Comparison of ENCODE assay signal across 25 mouse cellular contexts in the genomic region with DNA sequence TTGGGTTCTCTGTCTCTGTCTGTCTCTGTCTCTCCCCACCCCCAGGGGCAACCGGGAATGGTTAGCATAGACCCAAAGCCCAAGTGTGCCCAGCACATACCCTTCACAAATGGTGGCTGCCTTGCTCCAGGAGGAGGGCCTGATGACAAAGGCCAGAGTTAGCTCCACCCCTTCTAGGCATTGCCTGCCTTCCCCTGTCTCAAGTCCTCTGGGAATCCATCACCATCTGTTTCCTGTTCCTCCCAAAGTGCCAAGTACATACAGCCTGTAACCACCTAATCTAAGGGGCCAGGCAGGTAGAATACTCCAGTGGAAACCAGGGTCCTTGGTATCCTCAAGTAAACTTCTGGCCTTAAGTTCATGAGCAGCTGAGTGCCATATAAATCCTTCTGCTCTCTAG. TPM values are rescaled to one million over a fixed set of nuclear protein-coding genes. Genes with fewer than 3 reads are reported as not detected.
A peak's percentile ranks its signal among the peaks of the same experiment; 100 is the strongest.
DNase-seq lines count a peak whose midpoint lies in the region; ATAC-seq lines count a peak whose summit lies in the region.
"Had no signal": no experiment of that assay in that cellular context is flagged by ENCODE, and none has a peak within 500 bp of the region (broad histone marks: within the 10 kb centered on the region; RNA-seq: fewer than 3 reads in every experiment).

No protein-coding gene starts in this region.

- peaks cover 34% of the 10 kb centered on the region for H3K36me3 ChIP-seq in hindbrain, embryonic 10.5 days
- H3K36me3 ChIP-seq in hindbrain, embryonic 16.5 days (ENCODE audit: control insufficient read depth, insufficient read depth, low read length), result no peaks in the 10 kb centered on the region
- no peaks in the 10 kb centered on the region for H3K36me3 ChIP-seq in midbrain, embryonic 11.5 days (ENCODE audit: control insufficient read depth, insufficient read depth, low read length)
- 0 out of 2 replicates have a peak, but pooled peaks cover 4% of the 10 kb centered on the region for H3K36me3 ChIP-seq in midbrain, embryonic 15.5 days (replicated peaks)
- H3K36me3 ChIP-seq in midbrain, embryonic 14.5 days (ENCODE audit: control insufficient read depth, insufficient read depth, low read length), result peaks cover 16% of the 10 kb centered on the region; the same call in 1 of the 2 replicates
- H3K36me3 ChIP-seq: heart, embryonic 10.5 days; liver, embryonic 13.5 days had no signal

- no peak overlapping the region for H3K4me3 ChIP-seq in hindbrain, embryonic 10.5 days
- H3K4me3 ChIP-seq in hindbrain, embryonic 16.5 days (ENCODE audit: low read length), result no peak overlapping the region
- no peak overlapping the region for H3K4me3 ChIP-seq in midbrain, embryonic 11.5 days (ENCODE audit: low read depth, low read length)
- no peak overlapping the region for H3K4me3 ChIP-seq in midbrain, embryonic 15.5 days
- no peak overlapping the region for H3K4me3 ChIP-seq in midbrain, embryonic 14.5 days (replicated peaks; ENCODE audit: low read depth, low read length)
- H3K4me3 ChIP-seq: forebrain, embryonic 13.5 days; gastrocnemius, adult 2 months; heart, embryonic 10.5 days; liver, embryonic 13.5 days had no signal

- WGBS in hindbrain, embryonic 10.5 days, result 85% methylated on average over 1 of the region's 1 CpGs
- WGBS in hindbrain, embryonic 16.5 days, result 80% methylated on average over 1 of the region's 1 CpGs
- WGBS in midbrain, embryonic 11.5 days, result 90% methylated on average over 1 of the region's 1 CpGs
- WGBS in midbrain, embryonic 15.5 days, result 80% methylated on average over 1 of the region's 1 CpGs
- WGBS in midbrain, embryonic 14.5 days, result 82% methylated on average over 1 of the region's 1 CpGs

- H3K9me3 ChIP-seq in hindbrain, embryonic 10.5 days, result no peaks in the 10 kb centered on the region
- H3K9me3 ChIP-seq in hindbrain, embryonic 16.5 days (ENCODE audit: control insufficient read depth, low read length), result no peaks in the 10 kb centered on the region
- no peaks in the 10 kb centered on the region for H3K9me3 ChIP-seq in midbrain, embryonic 11.5 days (ENCODE audit: control insufficient read depth, low read length)
- H3K9me3 ChIP-seq in midbrain, embryonic 15.5 days, result no peaks in the 10 kb centered on the region
- H3K9me3 ChIP-seq in midbrain, embryonic 14.5 days (ENCODE audit: control insufficient read depth, low read length), result no peaks in the 10 kb centered on the region
- H3K9me3 ChIP-seq: forebrain, embryonic 13.5 days; heart, embryonic 10.5 days; liver, embryonic 13.5 days had no signal

- DNase-seq in hindbrain, embryonic 10.5 days (ENCODE audit: low spot score), result no peak
- DNase-seq in midbrain, embryonic 11.5 days (ENCODE audit: low spot score, missing footprints), result no peak
- peak; percentile 18 for DNase-seq in brain, adult 2 months (ENCODE audit: low read depth, low spot score)
- peak; percentile 22 for DNase-seq in midbrain, embryonic 14.5 days
- no peak for DNase-seq in right cerebral cortex, postnatal 10 days (ENCODE audit: low spot score in 2 of 2)
- no peak for DNase-seq in cerebellum, adult 9-10 months
- DNase-seq: adrenal gland, postnatal 25 days; cerebellum, adult 11 months; cerebellum, postnatal 14 days; gastrocnemius, adult 2 months; heart, postnatal 4 days; kidney, adult 2 months; layer of hippocampus, adult 9-11 months; liver, embryonic 13.5 days; lung, embryonic 14.5 days; lung, postnatal 36 days had no signal

- H3K4me1 ChIP-seq in hindbrain, embryonic 10.5 days (replicated peaks), result peaks cover 42% of the 10 kb centered on the region
- H3K4me1 ChIP-seq in hindbrain, embryonic 16.5 days (ENCODE audit: control insufficient read depth, insufficient read depth, low read depth, low read length), result no peaks in the 10 kb centered on the region
- H3K4me1 ChIP-seq in midbrain, embryonic 11.5 days (ENCODE audit: control insufficient read depth, insufficient read depth, low read length), result no peaks in the 10 kb centered on the region
- H3K4me1 ChIP-seq in midbrain, embryonic 15.5 days, result no peaks in the 10 kb centered on the region
- H3K4me1 ChIP-seq in midbrain, embryonic 14.5 days (ENCODE audit: control insufficient read depth, insufficient read depth, low read length), result no peaks in the 10 kb centered on the region
- H3K4me1 ChIP-seq: liver, embryonic 13.5 days had no signal

- H3K27ac ChIP-seq in hindbrain, embryonic 10.5 days, result peak overlapping the region; percentile 53
- no peak overlapping the region for H3K27ac ChIP-seq in hindbrain, embryonic 16.5 days (ENCODE audit: low read depth, low read length)
- no peak overlapping the region for H3K27ac ChIP-seq in midbrain, embryonic 11.5 days (ENCODE audit: low read depth, low read length)
- H3K27ac ChIP-seq in midbrain, embryonic 15.5 days, result no peak overlapping the region
- H3K27ac ChIP-seq in midbrain, embryonic 14.5 days (replicated peaks; ENCODE audit: low read depth, low read length), result no peak overlapping the region
- H3K27ac ChIP-seq: forebrain, embryonic 13.5 days; gastrocnemius, adult 2 months; heart, embryonic 10.5 days; kidney, postnatal 0 days; liver, embryonic 13.5 days had no signal

- ATAC-seq in hindbrain, embryonic 16.5 days, result no peak
- ATAC-seq in midbrain, embryonic 11.5 days (ENCODE audit: low FRiP score), result peak; percentile 42; the same call in 1 of the 2 replicates
- no peak for ATAC-seq in midbrain, embryonic 15.5 days (replicated peaks)
- no peak for ATAC-seq in midbrain, embryonic 14.5 days (ENCODE audit: low FRiP score, low TSS enrichment)
- ATAC-seq: forebrain, embryonic 13.5 days had no signal

- H3K4me2 ChIP-seq in hindbrain, embryonic 16.5 days (ENCODE audit: low read length), result no peak overlapping the region
- H3K4me2 ChIP-seq in midbrain, embryonic 11.5 days, result no peak overlapping the region
- H3K4me2 ChIP-seq in midbrain, embryonic 15.5 days, result no peak overlapping the region
- no peak overlapping the region for H3K4me2 ChIP-seq in midbrain, embryonic 14.5 days (ENCODE audit: low read length)
- H3K4me2 ChIP-seq: forebrain, embryonic 13.5 days; liver, embryonic 13.5 days; lung, embryonic 14.5 days had no signal

- no peaks in the 10 kb centered on the region for H3K27me3 ChIP-seq in hindbrain, embryonic 10.5 days (ENCODE audit: insufficient read depth, poor library complexity, severe bottlenecking)
- H3K27me3 ChIP-seq in hindbrain, embryonic 16.5 days (replicated peaks; ENCODE audit: control insufficient read depth, insufficient read depth, low read length), result no peaks in the 10 kb centered on the region
- H3K27me3 ChIP-seq in midbrain, embryonic 11.5 days (ENCODE audit: control insufficient read depth, insufficient read depth, low read length), result no peaks in the 10 kb centered on the region
- H3K27me3 ChIP-seq in midbrain, embryonic 15.5 days (replicated peaks), result no peaks in the 10 kb centered on the region
- H3K27me3 ChIP-seq in midbrain, embryonic 14.5 days (ENCODE audit: control insufficient read depth, insufficient read depth, low read length), result no peaks in the 10 kb centered on the region
- H3K27me3 ChIP-seq: forebrain, embryonic 13.5 days had no signal

- H3K9ac ChIP-seq in hindbrain, embryonic 16.5 days (ENCODE audit: low read depth, low read length), result no peak overlapping the region
- no peak overlapping the region for H3K9ac ChIP-seq in midbrain, embryonic 11.5 days (ENCODE audit: low read length)
- H3K9ac ChIP-seq in midbrain, embryonic 15.5 days, result no peak overlapping the region
- H3K9ac ChIP-seq in midbrain, embryonic 14.5 days (replicated peaks; ENCODE audit: low read length), result no peak overlapping the region
- H3K9ac ChIP-seq: forebrain, embryonic 13.5 days; liver, embryonic 13.5 days; lung, embryonic 14.5 days had no signal

RNA-seq across cellular contexts. Expression of gene Birc7, which starts 3.6 kb away (rescaled TPM):
- polyA plus RNA-seq in hindbrain, embryonic 10.5 days (2016; fragmentation: Nextera tagmentation; extraction: Ambion mirVana), result 0.52 and 1.3 TPM in 2 replicates
- 0.13 and 0.26 TPM in 2 replicates for polyA plus RNA-seq in hindbrain, embryonic 16.5 days (2015; fragmentation: Nextera tagmentation; extraction: Ambion mirVana)
- polyA plus RNA-seq in midbrain, embryonic 11.5 days (2014; fragmentation: Nextera tagmentation; extraction: Ambion mirVana), result 0.14 and 0.45 TPM in 2 replicates
- 0.10 and 0.31 TPM in 2 replicates for polyA plus RNA-seq in midbrain, embryonic 15.5 days (2015; fragmentation: Nextera tagmentation; extraction: Ambion mirVana)
- polyA plus RNA-seq in midbrain, embryonic 14.5 days (2014; fragmentation: Nextera tagmentation; extraction: Ambion mirVana), result 0.18 and 0.38 TPM in 2 replicates
- polyA plus RNA-seq: C2C12; kidney, adult 2 months; kidney, postnatal 0 days; large intestine, adult 2 months; limb, embryonic 14.5 days; liver, embryonic 13.5 days; small intestine, adult 2 months had no signal

RNA-seq across cellular contexts. Expression of gene Ythdf1, which starts 11.7 kb away (rescaled TPM):
- 62.0 and 67.1 TPM in 2 replicates for polyA plus RNA-seq in hindbrain, embryonic 10.5 days (2016; fragmentation: Nextera tagmentation; extraction: Ambion mirVana)
- 12.0 and 33.7 TPM in 2 replicates for polyA plus RNA-seq in hindbrain, embryonic 16.5 days (2015; fragmentation: Nextera tagmentation; extraction: Ambion mirVana)
- 68.5 and 72.4 TPM in 2 replicates for polyA plus RNA-seq in midbrain, embryonic 11.5 days (2014; fragmentation: Nextera tagmentation; extraction: Ambion mirVana)
- polyA plus RNA-seq in midbrain, embryonic 15.5 days (2015; fragmentation: Nextera tagmentation; extraction: Ambion mirVana), result 52.0 and 52.2 TPM in 2 replicates
- 44.4 and 59.1 TPM in 2 replicates for polyA plus RNA-seq in midbrain, embryonic 14.5 days (2014; fragmentation: Nextera tagmentation; extraction: Ambion mirVana)

RNA-seq across cellular contexts. Expression of gene Nkain4, which starts 22.1 kb away (rescaled TPM):
- 79.3 and 108 TPM in 2 replicates for polyA plus RNA-seq in hindbrain, embryonic 10.5 days (2016; fragmentation: Nextera tagmentation; extraction: Ambion mirVana)
- 106 and 107 TPM in 2 replicates for polyA plus RNA-seq in hindbrain, embryonic 16.5 days (2015; fragmentation: Nextera tagmentation; extraction: Ambion mirVana)
- 63.2 and 63.6 TPM in 2 replicates for polyA plus RNA-seq in midbrain, embryonic 11.5 days (2014; fragmentation: Nextera tagmentation; extraction: Ambion mirVana)
- polyA plus RNA-seq in midbrain, embryonic 15.5 days (2015; fragmentation: Nextera tagmentation; extraction: Ambion mirVana), result 77.0 and 94.1 TPM in 2 replicates
- polyA plus RNA-seq in midbrain, embryonic 14.5 days (2014; fragmentation: Nextera tagmentation; extraction: Ambion mirVana), result 89.6 and 94.9 TPM in 2 replicates
- polyA plus RNA-seq: C2C12 had no signal

RNA-seq across cellular contexts. Expression of gene Arfgap1, which starts 34.6 kb away (rescaled TPM):
- polyA plus RNA-seq in hindbrain, embryonic 10.5 days (2016; fragmentation: Nextera tagmentation; extraction: Ambion mirVana), result 85.4 and 89.4 TPM in 2 replicates
- 121 and 123 TPM in 2 replicates for polyA plus RNA-seq in hindbrain, embryonic 16.5 days (2015; fragmentation: Nextera tagmentation; extraction: Ambion mirVana)
- polyA plus RNA-seq in midbrain, embryonic 11.5 days (2014; fragmentation: Nextera tagmentation; extraction: Ambion mirVana), result 38.6 and 45.7 TPM in 2 replicates
- polyA plus RNA-seq in midbrain, embryonic 15.5 days (2015; fragmentation: Nextera tagmentation; extraction: Ambion mirVana), result 125 and 126 TPM in 2 replicates
- polyA plus RNA-seq in midbrain, embryonic 14.5 days (2014; fragmentation: Nextera tagmentation; extraction: Ambion mirVana), result 86.6 and 92.4 TPM in 2 replicates

RNA-seq across cellular contexts. Expression of gene Col20a1, which starts 53.9 kb away (rescaled TPM):
- polyA plus RNA-seq in hindbrain, embryonic 10.5 days (2016; fragmentation: Nextera tagmentation; extraction: Ambion mirVana), result 0.35 and 0.56 TPM in 2 replicates
- polyA plus RNA-seq in hindbrain, embryonic 16.5 days (2015; fragmentation: Nextera tagmentation; extraction: Ambion mirVana), result 0.04 and 0.27 TPM in 2 replicates
- 0.18 and 0.26 TPM in 2 replicates for polyA plus RNA-seq in midbrain, embryonic 11.5 days (2014; fragmentation: Nextera tagmentation; extraction: Ambion mirVana)
- polyA plus RNA-seq in midbrain, embryonic 15.5 days (2015; fragmentation: Nextera tagmentation; extraction: Ambion mirVana), result 0.11 and 0.22 TPM in 2 replicates
- polyA plus RNA-seq in midbrain, embryonic 14.5 days (2014; fragmentation: Nextera tagmentation; extraction: Ambion mirVana), result 0.16 and 0.24 TPM in 2 replicates

Comparison
In these comparisons a context has a peak if more than half of its experiments do, and no peak if none do; other contexts are left out.
1. DNase-seq: peak in brain, adult 2 months (single experiment) and midbrain, embryonic 14.5 days (single experiment); none in hindbrain, embryonic 10.5 days (single experiment), midbrain, embryonic 11.5 days (single experiment), right cerebral cortex, postnatal 10 days (0 of 2) and cerebellum, adult 9-10 months (single experiment).